Mouse (Mus musculus) liver, embryonic 13.5 days (tissue): Measurements from ENCODE around the gene Tmem202. TPM values are rescaled to one million over a fixed set of nuclear protein-coding genes. Genes with fewer than 3 reads are reported as not detected.

Experiments
- polyA plus RNA-seq: library from polyadenylated mRNA; unstranded; fragments of >200 nt; fragmentation: Nextera tagmentation; extraction: Ambion mirVana; gene quantifications from 2 replicates; pipeline ENCODE4 v1.2.1, GENCODE M21; 2015

Gene Tmem202
- polyA plus RNA-seq, 1 experiment from 2014 or later, result not detected

Other genes with a start within 250 kb of the Tmem202 start
- gene Adpgk, start 248.3 kb downstream of the Tmem202 start, polyA plus RNA-seq, result 16.6 and 19.6 TPM in 2 replicates
- gene Bbs4, start 186.3 kb downstream of the Tmem202 start, polyA plus RNA-seq, result 2.7 and 3.2 TPM in 2 replicates
- 5.2 and 6.1 TPM in 2 replicates for gene Arih1, start 53.2 kb downstream of the Tmem202 start, polyA plus RNA-seq
- gene Hexa, start 307 bp downstream of the Tmem202 start, polyA plus RNA-seq, result 32.1 and 32.5 TPM in 2 replicates
- 0.12 TPM in 1 of 2 replicates, not detected in the other for gene Celf6, start 38.1 kb upstream of the Tmem202 start, polyA plus RNA-seq
- 3.7 and 3.9 TPM in 2 replicates for gene Parp6, start 77.4 kb upstream of the Tmem202 start, polyA plus RNA-seq
- 229 and 232 TPM in 2 replicates for gene Pkm, start 116.5 kb upstream of the Tmem202 start, polyA plus RNA-seq
- gene Gramd2, start 140.3 kb upstream of the Tmem202 start, polyA plus RNA-seq, result 0.05 TPM in 1 of 2 replicates, not detected in the other
- 4.4 and 4.7 TPM in 2 replicates for gene Senp8, start 210.9 kb upstream of the Tmem202 start, polyA plus RNA-seq
- gene Myo9a, start 211.0 kb upstream of the Tmem202 start, polyA plus RNA-seq, result 2.5 and 3.0 TPM in 2 replicates